21 mouse cellular contexts compared by ENCODE assay signal in the genomic region with DNA sequence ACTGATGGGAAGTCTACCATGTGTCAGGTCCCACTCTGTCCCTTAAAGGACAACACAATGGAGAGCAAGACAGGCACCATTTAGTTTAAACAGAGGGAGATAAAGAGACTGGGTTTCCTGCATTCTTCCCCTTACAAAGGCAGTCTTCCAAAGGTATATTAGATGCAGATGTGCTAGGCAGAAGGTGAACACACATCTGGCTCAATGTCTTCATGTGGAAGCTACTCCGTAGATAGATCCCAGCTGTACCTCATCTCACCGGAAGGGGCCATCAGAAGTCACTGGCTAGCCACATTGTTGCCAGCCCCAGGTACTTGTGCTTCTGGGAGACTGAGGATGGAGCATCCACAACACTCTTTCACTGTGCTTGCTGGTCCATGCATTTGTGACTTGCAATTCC.
DNase-seq lines count a peak whose midpoint lies in the region; ATAC-seq and TF ChIP-seq lines count a peak whose summit lies in the region.
"Had no signal": no experiment of that assay in that cellular context is flagged by ENCODE, and none has a peak within 500 bp of the region (broad histone marks: within the 10 kb centered on the region; RNA-seq: fewer than 3 reads in every experiment).

No protein-coding gene starts in this region.

- H3K27me3 ChIP-seq in midbrain, embryonic 10.5 days (ENCODE audit: low read depth, poor library complexity, severe bottlenecking): peaks cover 19% of the 10 kb centered on the region; the same call in 1 of the 2 replicates
- H3K27me3 ChIP-seq in midbrain, embryonic 16.5 days (ENCODE audit: control insufficient read depth, insufficient read depth, low read depth, low read length): no peaks in the 10 kb centered on the region
- H3K27me3 ChIP-seq in embryonic facial prominence, embryonic 11.5 days (ENCODE audit: control insufficient read depth, insufficient read depth, low read length): no peaks in the 10 kb centered on the region
- no peaks in the 10 kb centered on the region for H3K27me3 ChIP-seq in limb, embryonic 10.5 days (ENCODE audit: low read depth, poor library complexity, severe bottlenecking)
- H3K27me3 ChIP-seq: embryonic facial prominence, embryonic 13.5 days had no signal

- no peaks in the 10 kb centered on the region for H3K36me3 ChIP-seq in midbrain, embryonic 10.5 days
- H3K36me3 ChIP-seq in midbrain, embryonic 16.5 days (ENCODE audit: control insufficient read depth, insufficient read depth, low read length): no peaks in the 10 kb centered on the region
- H3K36me3 ChIP-seq in embryonic facial prominence, embryonic 11.5 days (replicated peaks; ENCODE audit: control insufficient read depth, insufficient read depth, low read depth, low read length): no peaks in the 10 kb centered on the region
- H3K36me3 ChIP-seq in limb, embryonic 10.5 days: no peaks in the 10 kb centered on the region
- H3K36me3 ChIP-seq: embryonic facial prominence, embryonic 13.5 days; forebrain, embryonic 12.5 days had no signal

- no peak for DNase-seq in midbrain, embryonic 10.5 days (ENCODE audit: low spot score)
- peak; percentile 56 for DNase-seq in embryonic facial prominence, embryonic 11.5 days (ENCODE audit: low spot score)
- no peak for DNase-seq in limb, embryonic 10.5 days (ENCODE audit: low spot score)
- no peak for DNase-seq in gastrocnemius, adult 2 months
- DNase-seq in urinary bladder, postnatal 10 days (ENCODE audit: low spot score): no peak
- no peak for DNase-seq in ovary, postnatal 36 days (ENCODE audit: low spot score)
- DNase-seq: adrenal gland, adult 2 months; adrenal gland, postnatal 10 days; adrenal gland, postnatal 25 days; cerebellum, adult 11 months; cerebellum, adult 18-20 months; cerebellum, adult 8-10 months; cerebellum, adult 9-11 months; cerebellum, postnatal 14 days; cerebellum, postnatal 36 days; embryo, embryonic 11 days; forebrain, postnatal 0 days had no signal

- no peak overlapping the region for H3K9ac ChIP-seq in midbrain, embryonic 16.5 days (ENCODE audit: low read depth, low read length)
- no peak overlapping the region for H3K9ac ChIP-seq in embryonic facial prominence, embryonic 11.5 days (replicated peaks; ENCODE audit: low read length)
- H3K9ac ChIP-seq: embryonic facial prominence, embryonic 13.5 days; forebrain, embryonic 12.5 days; forebrain, postnatal 0 days had no signal

- peaks cover 32% of the 10 kb centered on the region for H3K4me1 ChIP-seq in midbrain, embryonic 10.5 days
- peaks cover 10% of the 10 kb centered on the region for H3K4me1 ChIP-seq in midbrain, embryonic 16.5 days (ENCODE audit: control insufficient read depth, insufficient read depth, low read length)
- no peaks in the 10 kb centered on the region for H3K4me1 ChIP-seq in embryonic facial prominence, embryonic 11.5 days (ENCODE audit: control insufficient read depth, insufficient read depth, low read length)
- H3K4me1 ChIP-seq in limb, embryonic 10.5 days: peaks cover 43% of the 10 kb centered on the region

- no peak for ATAC-seq in midbrain, embryonic 16.5 days
- no peak for ATAC-seq in embryonic facial prominence, embryonic 11.5 days (replicated peaks; ENCODE audit: insufficient number of reproducible peaks, low FRiP score, low TSS enrichment, low read depth)
- ATAC-seq: forebrain, embryonic 14.5 days; forebrain, postnatal 0 days had no signal

- WGBS in midbrain, embryonic 10.5 days: 87% methylated on average over 2 of the region's 2 CpGs
- 90% methylated on average over 2 of the region's 2 CpGs for WGBS in midbrain, embryonic 16.5 days
- 58% methylated on average over 2 of the region's 2 CpGs for WGBS in embryonic facial prominence, embryonic 11.5 days
- 79% methylated on average over 2 of the region's 2 CpGs for WGBS in limb, embryonic 10.5 days

- no peak overlapping the region for H3K4me3 ChIP-seq in midbrain, embryonic 10.5 days
- no peak overlapping the region for H3K4me3 ChIP-seq in midbrain, embryonic 16.5 days (ENCODE audit: low read depth, low read length)
- H3K4me3 ChIP-seq in embryonic facial prominence, embryonic 11.5 days (ENCODE audit: low read depth, low read length): no peak overlapping the region
- H3K4me3 ChIP-seq in limb, embryonic 10.5 days: no peak overlapping the region
- no peak overlapping the region for H3K4me3 ChIP-seq in gastrocnemius, adult 2 months
- H3K4me3 ChIP-seq: embryonic facial prominence, embryonic 13.5 days; forebrain, embryonic 12.5 days had no signal

- TF ChIP-seq CTCF in gastrocnemius, adult 2 months (IDR thresholded peaks at IDR 0.05): no peak

- H3K9me3 ChIP-seq in midbrain, embryonic 10.5 days (replicated peaks): no peaks in the 10 kb centered on the region
- no peaks in the 10 kb centered on the region for H3K9me3 ChIP-seq in midbrain, embryonic 16.5 days (replicated peaks; ENCODE audit: control insufficient read depth, low read length, poor library complexity, severe bottlenecking)
- H3K9me3 ChIP-seq in embryonic facial prominence, embryonic 11.5 days (replicated peaks; ENCODE audit: control insufficient read depth, low read length): no peaks in the 10 kb centered on the region
- no peaks in the 10 kb centered on the region for H3K9me3 ChIP-seq in limb, embryonic 10.5 days (replicated peaks)
- H3K9me3 ChIP-seq: embryonic facial prominence, embryonic 13.5 days; forebrain, embryonic 12.5 days had no signal

- intact Hi-C loops in gastrocnemius, adult 2 months (cut with DNase I): no loop called here

- no peak overlapping the region for H3K4me2 ChIP-seq in midbrain, embryonic 16.5 days (ENCODE audit: low read length)
- no peak overlapping the region for H3K4me2 ChIP-seq in embryonic facial prominence, embryonic 11.5 days (ENCODE audit: low read depth, low read length)
- H3K4me2 ChIP-seq: embryonic facial prominence, embryonic 13.5 days; forebrain, embryonic 12.5 days had no signal

- H3K27ac ChIP-seq in midbrain, embryonic 10.5 days (replicated peaks): 0 out of 2 replicates have a peak overlapping the region, but pooled peaks have one; percentile 6
- no peak overlapping the region for H3K27ac ChIP-seq in midbrain, embryonic 16.5 days (ENCODE audit: low read length)
- H3K27ac ChIP-seq in embryonic facial prominence, embryonic 11.5 days (replicated peaks; ENCODE audit: low read depth, low read length): no peak overlapping the region
- H3K27ac ChIP-seq in limb, embryonic 10.5 days: peak overlapping the region; percentile 36; the same call in 1 of the 2 replicates
- H3K27ac ChIP-seq in gastrocnemius, adult 2 months: no peak overlapping the region
- H3K27ac ChIP-seq: forebrain, embryonic 12.5 days had no signal

Comparison
In these comparisons a context has a peak if more than half of its experiments do, and no peak if none do; other contexts are left out.
1. H3K27ac ChIP-seq: peak in midbrain, embryonic 10.5 days (single experiment) and limb, embryonic 10.5 days (single experiment); none in midbrain, embryonic 16.5 days (single experiment), embryonic facial prominence, embryonic 11.5 days (single experiment) and gastrocnemius, adult 2 months (single experiment).